Mouse (Mus musculus) liver, postnatal 0 days (tissue): ENCODE measurements around the gene Yif1a.

Experiments
- CTCF ChIP-seq: sonication (generic); IDR thresholded peaks from 2 replicates; pipeline ENCODE4 v1.5.1; 2016; ENCODE audit warnings: antibody characterized with exemption, low read depth
- EP300 ChIP-seq: IDR thresholded peaks from 2 replicates; pipeline ENCODE4 v1.6.1; 2016; ENCODE audit warnings: antibody characterized with exemption, low read depth, mild to moderate bottlenecking

- no peak for TF ChIP-seq CTCF
- TF ChIP-seq EP300: no peak
Observed at GRCm38 (mm10) chr19:5082596-5082995, 5.7 kb upstream of the Yif1a start.
